Comparison of ENCODE assay signal across 26 mouse cellular contexts in the genomic region with DNA sequence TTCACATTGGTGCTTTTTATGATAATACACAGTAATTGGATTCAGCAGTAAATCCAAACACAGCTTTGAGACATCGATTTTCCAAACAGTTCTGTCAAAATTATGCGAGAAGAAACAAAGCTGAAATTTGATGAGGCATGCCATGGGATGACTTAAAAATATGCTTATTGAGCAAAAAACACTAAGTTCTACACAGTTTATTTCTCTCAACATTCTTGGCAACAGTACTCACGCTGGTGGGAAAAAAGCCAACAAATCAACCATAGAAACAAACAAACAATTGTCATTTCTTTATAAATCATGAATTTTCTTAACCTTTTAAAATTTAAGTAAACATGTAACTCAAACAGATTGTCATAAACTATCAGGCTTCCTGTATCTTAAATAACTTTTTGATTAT.
DNase-seq lines count a peak whose midpoint lies in the region; ATAC-seq and TF ChIP-seq lines count a peak whose summit lies in the region.
"Had no signal": no experiment of that assay in that cellular context is flagged by ENCODE, and none has a peak within 500 bp of the region (broad histone marks: within the 10 kb centered on the region; RNA-seq: fewer than 3 reads in every experiment).

No protein-coding gene starts in this region.

- H3K27ac ChIP-seq in lung, embryonic 14.5 days (ENCODE audit: low read depth) = no peak overlapping the region
- no peak overlapping the region for H3K27ac ChIP-seq in midbrain, embryonic 14.5 days (replicated peaks; ENCODE audit: low read depth, low read length)
- H3K27ac ChIP-seq in midbrain, postnatal 0 days (ENCODE audit: low read depth, low read length) = no peak overlapping the region
- H3K27ac ChIP-seq: embryonic facial prominence, embryonic 13.5 days; forebrain, embryonic 10.5 days; forebrain, embryonic 13.5 days; heart, adult 2 months; heart, embryonic 10.5 days; heart, embryonic 13.5 days; hindbrain, embryonic 14.5 days; hindbrain, postnatal 0 days had no signal

- no peaks in the 10 kb centered on the region for H3K27me3 ChIP-seq in lung, embryonic 14.5 days (ENCODE audit: insufficient read depth, low read length)
- no peaks in the 10 kb centered on the region for H3K27me3 ChIP-seq in midbrain, embryonic 14.5 days (ENCODE audit: control insufficient read depth, insufficient read depth, low read length)
- H3K27me3 ChIP-seq in midbrain, postnatal 0 days (ENCODE audit: insufficient read depth, low read length) = no peaks in the 10 kb centered on the region
- H3K27me3 ChIP-seq: embryonic facial prominence, embryonic 13.5 days; forebrain, embryonic 13.5 days; heart, embryonic 13.5 days had no signal

- no peaks in the 10 kb centered on the region for H3K36me3 ChIP-seq in lung, embryonic 14.5 days (ENCODE audit: insufficient read depth)
- H3K36me3 ChIP-seq in midbrain, embryonic 14.5 days (ENCODE audit: control insufficient read depth, insufficient read depth, low read length) = no peaks in the 10 kb centered on the region
- H3K36me3 ChIP-seq in midbrain, postnatal 0 days (ENCODE audit: insufficient read depth, low read length) = no peaks in the 10 kb centered on the region
- H3K36me3 ChIP-seq: embryonic facial prominence, embryonic 13.5 days; forebrain, embryonic 10.5 days; heart, embryonic 10.5 days; heart, embryonic 13.5 days had no signal

- DNase-seq in kidney, postnatal 10 days = peak; percentile 5
- no peak for DNase-seq in kidney, adult 8-10 months
- DNase-seq in lung, embryonic 14.5 days = peak; percentile 82
- no peak for DNase-seq in lung, postnatal 14 days
- DNase-seq in midbrain, embryonic 14.5 days = peak; percentile 1
- no peak for DNase-seq in midbrain, postnatal 0 days (ENCODE audit: low spot score)
- no peak for DNase-seq in cerebellum, adult 11-12 months
- DNase-seq: adrenal gland, adult 2 months; adrenal gland, postnatal 14 days; cerebellum, adult 2 months; cerebellum, adult 9-11 months; cerebellum, postnatal 25 days; gastrocnemius, postnatal 10 days; gastrocnemius, postnatal 36 days; heart, adult 2 months; heart, postnatal 14 days; heart, postnatal 4 days had no signal

- TF ChIP-seq CTCF in lung, embryonic 14.5 days (IDR thresholded peaks at IDR 0.05; ENCODE audit: low read depth) = no peak
- no peak for TF ChIP-seq CTCF in midbrain, postnatal 0 days (IDR thresholded peaks at IDR 0.05)

- H3K9me3 ChIP-seq in lung, embryonic 14.5 days (ENCODE audit: low read depth, low read length) = no peaks in the 10 kb centered on the region
- H3K9me3 ChIP-seq in midbrain, embryonic 14.5 days (ENCODE audit: control insufficient read depth, low read length) = no peaks in the 10 kb centered on the region
- H3K9me3 ChIP-seq in midbrain, postnatal 0 days (ENCODE audit: low read length) = no peaks in the 10 kb centered on the region
- H3K9me3 ChIP-seq: embryonic facial prominence, embryonic 13.5 days; forebrain, embryonic 10.5 days; forebrain, embryonic 13.5 days; heart, embryonic 10.5 days; heart, embryonic 13.5 days had no signal

- H3K9ac ChIP-seq in lung, embryonic 14.5 days = no peak overlapping the region
- H3K9ac ChIP-seq in midbrain, embryonic 14.5 days (replicated peaks; ENCODE audit: low read length) = no peak overlapping the region
- no peak overlapping the region for H3K9ac ChIP-seq in midbrain, postnatal 0 days (replicated peaks; ENCODE audit: low read length, poor library complexity, severe bottlenecking)
- H3K9ac ChIP-seq: embryonic facial prominence, embryonic 13.5 days; forebrain, embryonic 13.5 days; heart, embryonic 13.5 days; hindbrain, embryonic 14.5 days had no signal

- WGBS in lung, embryonic 14.5 days = 34% methylated on average over 3 of the region's 3 CpGs
- 84% methylated on average over 3 of the region's 3 CpGs for whole genome bisulfite sequencing in midbrain, embryonic 14.5 days
- 83% methylated on average over 3 of the region's 3 CpGs for WGBS in midbrain, postnatal 0 days

- no peak overlapping the region for H3K4me3 ChIP-seq in lung, embryonic 14.5 days (ENCODE audit: low read depth, low read length)
- H3K4me3 ChIP-seq in midbrain, embryonic 14.5 days (replicated peaks; ENCODE audit: low read depth, low read length) = no peak overlapping the region
- no peak overlapping the region for H3K4me3 ChIP-seq in midbrain, postnatal 0 days (ENCODE audit: low read depth, low read length)
- H3K4me3 ChIP-seq: embryonic facial prominence, embryonic 13.5 days; forebrain, embryonic 10.5 days; forebrain, embryonic 13.5 days; heart, adult 2 months; heart, embryonic 10.5 days; heart, embryonic 13.5 days had no signal

- no peaks in the 10 kb centered on the region for H3K4me1 ChIP-seq in lung, embryonic 14.5 days (ENCODE audit: insufficient read depth)
- H3K4me1 ChIP-seq in midbrain, embryonic 14.5 days (ENCODE audit: control insufficient read depth, insufficient read depth, low read length) = no peaks in the 10 kb centered on the region
- no peaks in the 10 kb centered on the region for H3K4me1 ChIP-seq in midbrain, postnatal 0 days (ENCODE audit: insufficient read depth, low read length)
- H3K4me1 ChIP-seq: embryonic facial prominence, embryonic 13.5 days; forebrain, embryonic 10.5 days; forebrain, embryonic 13.5 days; heart, embryonic 10.5 days; heart, embryonic 13.5 days had no signal

- no peak overlapping the region for H3K4me2 ChIP-seq in lung, embryonic 14.5 days
- H3K4me2 ChIP-seq in midbrain, embryonic 14.5 days (ENCODE audit: low read length) = no peak overlapping the region
- H3K4me2 ChIP-seq in midbrain, postnatal 0 days (ENCODE audit: low read depth, low read length, poor library complexity, severe bottlenecking) = no peak overlapping the region
- H3K4me2 ChIP-seq: embryonic facial prominence, embryonic 13.5 days; forebrain, embryonic 13.5 days; heart, embryonic 13.5 days; hindbrain, embryonic 14.5 days had no signal

- ATAC-seq in lung, embryonic 14.5 days (ENCODE audit: insufficient read depth) = peak; percentile 68
- no peak for ATAC-seq in midbrain, embryonic 14.5 days (ENCODE audit: low FRiP score, low TSS enrichment)
- no peak for ATAC-seq in midbrain, postnatal 0 days (ENCODE audit: low FRiP score)
- ATAC-seq: CD4-positive, CD25-positive, alpha-beta regulatory T cell, adult 4 months; forebrain, embryonic 13.5 days; forebrain, embryonic 16.5 days; hindbrain, postnatal 0 days had no signal

Comparison
In these comparisons a context has a peak if more than half of its experiments do, and no peak if none do; other contexts are left out.
1. DNase-seq: peak in kidney, postnatal 10 days (single experiment), lung, embryonic 14.5 days (single experiment) and midbrain, embryonic 14.5 days (single experiment); none in kidney, adult 8-10 months (0 of 2), lung, postnatal 14 days (single experiment), midbrain, postnatal 0 days (single experiment) and cerebellum, adult 11-12 months (single experiment).